Mouse (Mus musculus): ENCODE results near the gene Mitf. TPM values are rescaled to one million over a fixed set of nuclear protein-coding genes. Genes with fewer than 3 reads are reported as not detected.

Gene Mitf
- polyA plus RNA-seq, 1 experiment from 2014 or later = 0.40 TPM

- Histone ChIP-seq H3K27me3 (ENCODE audit: control insufficient read depth, insufficient read depth, low read depth, low read length) (no peaks in the 10 kb centered on the region), H3K27ac (ENCODE audit: low read length) (no peak overlapping the region), H3K4me1 (ENCODE audit: control insufficient read depth, low read depth, low read length) (no peaks in the 10 kb centered on the region), H3K4me3 (ENCODE audit: low read depth, low read length) (no peak overlapping the region), H3K9me3 (replicated peaks; ENCODE audit: control insufficient read depth, low read length) (no peaks in the 10 kb centered on the region), H3K4me2 (ENCODE audit: low read depth, low read length) (no peak overlapping the region), H3K9ac (ENCODE audit: low read depth, low read length) (no peak overlapping the region), H3K36me3 (ENCODE audit: control insufficient read depth, insufficient read depth) (no peaks in the 10 kb centered on the region)
- WGBS (ENCODE audit: insufficient replicate concordance) = 60% methylated on average over 3 of the region's 3 CpGs
- ATAC-seq (ENCODE audit: low read depth) = no peak
These were observed 75.1 kb downstream of the Mitf start for GRCm38 (mm10) chr6:97881935-97882334.

- no peak overlapping the region for H3K4me3 ChIP-seq (ENCODE audit: low read depth, low read length)
- WGBS (ENCODE audit: insufficient replicate concordance) = 72% methylated on average over 8 of the region's 8 CpGs
- no peak for ATAC-seq (ENCODE audit: low read depth)
These were observed 76.1 kb downstream of the Mitf start for GRCm38 (mm10) chr6:97882931-97883330.

GRCm38 (mm10) chr6:97883496-97883895 lies 76.6 kb downstream of the Mitf start:
- H3K4me2 ChIP-seq (ENCODE audit: low read depth, low read length) = no peak overlapping the region
- no peaks in the 10 kb centered on the region for H3K36me3 ChIP-seq (ENCODE audit: control insufficient read depth, insufficient read depth)
- no peak overlapping the region for H3K9ac ChIP-seq (ENCODE audit: low read depth, low read length)
- H3K9me3 ChIP-seq (replicated peaks; ENCODE audit: control insufficient read depth, low read length) = no peaks in the 10 kb centered on the region
- H3K27ac ChIP-seq (ENCODE audit: low read length) = no peak overlapping the region
- no peaks in the 10 kb centered on the region for H3K27me3 ChIP-seq (ENCODE audit: control insufficient read depth, insufficient read depth, low read depth, low read length)
- H3K4me1 ChIP-seq (ENCODE audit: control insufficient read depth, low read depth, low read length) = no peaks in the 10 kb centered on the region
- H3K4me3 ChIP-seq (ENCODE audit: low read depth, low read length) = no peak overlapping the region
- WGBS (ENCODE audit: insufficient replicate concordance) = 46% methylated on average over 2 of the region's 2 CpGs
- no peak for ATAC-seq (ENCODE audit: low read depth)

More at GRCm38 (mm10) chr6:97882931-97883330, 76.1 kb downstream of the Mitf start:
- H3K36me3 ChIP-seq (ENCODE audit: control insufficient read depth, insufficient read depth) = no peaks in the 10 kb centered on the region
- no peak overlapping the region for H3K9ac ChIP-seq (ENCODE audit: low read depth, low read length)
- H3K27me3 ChIP-seq (ENCODE audit: control insufficient read depth, insufficient read depth, low read depth, low read length) = no peaks in the 10 kb centered on the region
- H3K9me3 ChIP-seq (replicated peaks; ENCODE audit: control insufficient read depth, low read length) = no peaks in the 10 kb centered on the region
- no peak overlapping the region for H3K27ac ChIP-seq (ENCODE audit: low read length)
- no peaks in the 10 kb centered on the region for H3K4me1 ChIP-seq (ENCODE audit: control insufficient read depth, low read depth, low read length)
- H3K4me2 ChIP-seq (ENCODE audit: low read depth, low read length) = no peak overlapping the region

- H3K27me3 ChIP-seq (ENCODE audit: control insufficient read depth, insufficient read depth, low read depth, low read length) = no peaks in the 10 kb centered on the region
- H3K36me3 ChIP-seq (ENCODE audit: control insufficient read depth, insufficient read depth) = no peaks in the 10 kb centered on the region
- H3K4me3 ChIP-seq (ENCODE audit: low read depth, low read length) = no peak overlapping the region
- no peaks in the 10 kb centered on the region for H3K9me3 ChIP-seq (replicated peaks; ENCODE audit: control insufficient read depth, low read length)
- H3K9ac ChIP-seq (ENCODE audit: low read depth, low read length) = no peak overlapping the region
- no peak for ATAC-seq (ENCODE audit: low read depth)
- no peak overlapping the region for H3K4me2 ChIP-seq (ENCODE audit: low read depth, low read length)
- H3K4me1 ChIP-seq (ENCODE audit: control insufficient read depth, low read depth, low read length) = no peaks in the 10 kb centered on the region
- H3K27ac ChIP-seq (ENCODE audit: low read length) = no peak overlapping the region
- 66% methylated on average over 4 of the region's 4 CpGs for WGBS (ENCODE audit: insufficient replicate concordance)
These were observed 78.1 kb downstream of the Mitf start for GRCm38 (mm10) chr6:97884971-97885370.

GRCm38 (mm10) chr6:97885606-97886005 lies 78.8 kb downstream of the Mitf start:
- Histone ChIP-seq H3K4me3 (ENCODE audit: low read depth, low read length) (no peak overlapping the region), H3K36me3 (ENCODE audit: control insufficient read depth, insufficient read depth) (no peaks in the 10 kb centered on the region), H3K27ac (ENCODE audit: low read length) (no peak overlapping the region), H3K9me3 (replicated peaks; ENCODE audit: control insufficient read depth, low read length) (no peaks in the 10 kb centered on the region), H3K9ac (ENCODE audit: low read depth, low read length) (no peak overlapping the region), H3K27me3 (ENCODE audit: control insufficient read depth, insufficient read depth, low read depth, low read length) (no peaks in the 10 kb centered on the region), H3K4me1 (ENCODE audit: control insufficient read depth, low read depth, low read length) (no peaks in the 10 kb centered on the region), H3K4me2 (ENCODE audit: low read depth, low read length) (no peak overlapping the region)
- 66% methylated on average over 3 of the region's 3 CpGs for WGBS (ENCODE audit: insufficient replicate concordance)
- ATAC-seq (ENCODE audit: low read depth) = no peak

GRCm38 (mm10) chr6:97887893-97888292 lies 81.0 kb downstream of the Mitf start:
- Histone ChIP-seq H3K36me3 (ENCODE audit: control insufficient read depth, insufficient read depth) (no peaks in the 10 kb centered on the region), H3K9me3 (replicated peaks; ENCODE audit: control insufficient read depth, low read length) (no peaks in the 10 kb centered on the region), H3K4me1 (ENCODE audit: control insufficient read depth, low read depth, low read length) (no peaks in the 10 kb centered on the region), H3K4me3 (ENCODE audit: low read depth, low read length) (no peak overlapping the region), H3K27ac (ENCODE audit: low read length) (no peak overlapping the region), H3K4me2 (ENCODE audit: low read depth, low read length) (no peak overlapping the region), H3K27me3 (ENCODE audit: control insufficient read depth, insufficient read depth, low read depth, low read length) (no peaks in the 10 kb centered on the region), H3K9ac (ENCODE audit: low read depth, low read length) (no peak overlapping the region)
- no peak for ATAC-seq (ENCODE audit: low read depth)
- WGBS (ENCODE audit: insufficient replicate concordance) = 17% methylated on average over 4 of the region's 4 CpGs

- no peak for ATAC-seq (ENCODE audit: low read depth)
- Histone ChIP-seq H3K36me3 (ENCODE audit: control insufficient read depth, insufficient read depth) (no peaks in the 10 kb centered on the region), H3K27me3 (ENCODE audit: control insufficient read depth, insufficient read depth, low read depth, low read length) (no peaks in the 10 kb centered on the region), H3K4me3 (ENCODE audit: low read depth, low read length) (no peak overlapping the region), H3K9me3 (replicated peaks; ENCODE audit: control insufficient read depth, low read length) (no peaks in the 10 kb centered on the region), H3K27ac (ENCODE audit: low read length) (no peak overlapping the region), H3K9ac (ENCODE audit: low read depth, low read length) (no peak overlapping the region), H3K4me1 (ENCODE audit: control insufficient read depth, low read depth, low read length) (no peaks in the 10 kb centered on the region), H3K4me2 (ENCODE audit: low read depth, low read length) (no peak overlapping the region)
- 64% methylated on average over 3 of the region's 3 CpGs for WGBS (ENCODE audit: insufficient replicate concordance)
These were observed 81.7 kb downstream of the Mitf start for GRCm38 (mm10) chr6:97888596-97888995.

GRCm38 (mm10) chr6:97893546-97893945 lies 86.7 kb downstream of the Mitf start:
- Histone ChIP-seq H3K27me3 (ENCODE audit: control insufficient read depth, insufficient read depth, low read depth, low read length) (no peaks in the 10 kb centered on the region), H3K9me3 (replicated peaks; ENCODE audit: control insufficient read depth, low read length) (no peaks in the 10 kb centered on the region), H3K36me3 (ENCODE audit: control insufficient read depth, insufficient read depth) (no peaks in the 10 kb centered on the region), H3K4me3 (ENCODE audit: low read depth, low read length) (no peak overlapping the region), H3K27ac (ENCODE audit: low read length) (no peak overlapping the region), H3K9ac (ENCODE audit: low read depth, low read length) (no peak overlapping the region), H3K4me1 (ENCODE audit: control insufficient read depth, low read depth, low read length) (no peaks in the 10 kb centered on the region), H3K4me2 (ENCODE audit: low read depth, low read length) (no peak overlapping the region)
- ATAC-seq (ENCODE audit: low read depth) = no peak
- WGBS (ENCODE audit: insufficient replicate concordance) = 69% methylated on average over 5 of the region's 5 CpGs

GRCm38 (mm10) chr6:97897191-97897590 lies 90.3 kb downstream of the Mitf start:
- ATAC-seq (ENCODE audit: low read depth) = no peak

More at GRCm38 (mm10) chr6:97897191-97897590, 90.3 kb downstream of the Mitf start:
- Histone ChIP-seq H3K36me3 (ENCODE audit: control insufficient read depth, insufficient read depth) (no peaks in the 10 kb centered on the region), H3K9ac (ENCODE audit: low read depth, low read length) (no peak overlapping the region), H3K4me1 (ENCODE audit: control insufficient read depth, low read depth, low read length) (no peaks in the 10 kb centered on the region), H3K4me3 (ENCODE audit: low read depth, low read length) (no peak overlapping the region), H3K4me2 (ENCODE audit: low read depth, low read length) (no peak overlapping the region), H3K27ac (ENCODE audit: low read length) (no peak overlapping the region), H3K27me3 (ENCODE audit: control insufficient read depth, insufficient read depth, low read depth, low read length) (no peaks in the 10 kb centered on the region), H3K9me3 (replicated peaks; ENCODE audit: control insufficient read depth, low read length) (no peaks in the 10 kb centered on the region)
- WGBS (ENCODE audit: insufficient replicate concordance) = 53% methylated on average over 6 of the region's 6 CpGs
